Comparison of ENCODE assay signal across 31 mouse cellular contexts in the genomic region with DNA sequence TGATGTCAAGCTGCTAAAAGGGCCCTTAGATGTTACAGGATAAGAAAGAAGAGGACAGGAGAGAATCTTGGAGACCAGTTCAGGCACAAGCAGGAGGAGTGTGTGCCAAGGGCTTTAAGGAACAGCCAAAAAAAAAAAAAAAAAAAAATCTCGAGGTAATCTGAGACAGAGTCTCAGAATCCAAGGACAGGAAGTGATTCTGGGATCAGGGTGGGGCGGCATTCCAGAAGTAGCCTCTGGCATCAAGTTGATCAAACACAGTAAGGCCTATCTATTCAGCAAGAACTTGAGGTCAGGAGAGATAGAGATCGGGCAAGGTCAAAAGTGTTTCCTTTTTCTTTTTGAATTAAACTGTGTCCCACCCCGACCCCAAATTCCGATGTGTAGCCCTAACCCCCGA. TPM values are rescaled to one million over a fixed set of nuclear protein-coding genes. Genes with fewer than 3 reads are reported as not detected.
"Had no signal": no experiment of that assay in that cellular context is flagged by ENCODE, and none has a peak within 500 bp of the region (broad histone marks: within the 10 kb centered on the region; RNA-seq: fewer than 3 reads in every experiment).

No protein-coding gene starts in this region.

- ATAC-seq: hindbrain, embryonic 16.5 days; inflammation-experienced regulatory T-cells, adult 6 months; intestine, embryonic 15.5 days; intestine, postnatal 0 days had no signal

- H3K4me1 ChIP-seq: heart, embryonic 15.5 days; hindbrain, embryonic 10.5 days; intestine, embryonic 15.5 days; liver, embryonic 13.5 days had no signal

- DNase-seq: gastrocnemius, postnatal 14 days; gastrocnemius, postnatal 36 days; heart, adult 11 months; heart, adult 2 months; heart, postnatal 14 days; heart, postnatal 4 days; kidney, adult 18-20 months; kidney, adult 8-10 months; kidney, postnatal 10 days; kidney, postnatal 25 days; kidney, postnatal 4 days; liver; liver, embryonic 13.5 days had no signal

- H3K4me3 ChIP-seq: heart, adult 2 months; heart, embryonic 13.5 days; heart, embryonic 15.5 days; hindbrain, embryonic 10.5 days; hindbrain, embryonic 12.5 days; intestine, embryonic 15.5 days; layer of hippocampus, adult 2 months; left cerebral cortex, adult 2 months; limb, embryonic 10.5 days; limb, embryonic 12.5 days; liver, embryonic 13.5 days had no signal

- H3K27me3 ChIP-seq: heart, embryonic 13.5 days; heart, embryonic 15.5 days; hindbrain, embryonic 12.5 days; intestine, embryonic 15.5 days; limb, embryonic 12.5 days; liver, embryonic 13.5 days had no signal

- H3K4me2 ChIP-seq: heart, embryonic 11.5 days; heart, embryonic 13.5 days; heart, embryonic 15.5 days; hindbrain, embryonic 12.5 days; hindbrain, embryonic 14.5 days; intestine, embryonic 15.5 days; limb, embryonic 12.5 days; liver, embryonic 11.5 days; liver, embryonic 13.5 days had no signal

- H3K9me3 ChIP-seq: heart, embryonic 13.5 days; heart, embryonic 15.5 days; hindbrain, embryonic 10.5 days; hindbrain, embryonic 12.5 days; intestine, embryonic 15.5 days; limb, embryonic 10.5 days; limb, embryonic 12.5 days; liver, embryonic 13.5 days had no signal

- H3K9ac ChIP-seq: heart, embryonic 13.5 days; heart, embryonic 15.5 days; hindbrain, embryonic 12.5 days; hindbrain, embryonic 14.5 days; intestine, embryonic 15.5 days; limb, embryonic 12.5 days; liver, embryonic 13.5 days had no signal

- H3K36me3 ChIP-seq: heart, embryonic 13.5 days; heart, embryonic 15.5 days; hindbrain, embryonic 10.5 days; hindbrain, embryonic 12.5 days; intestine, embryonic 15.5 days; limb, embryonic 10.5 days; limb, embryonic 12.5 days; liver, embryonic 13.5 days had no signal

- H3K27ac ChIP-seq: heart, adult 2 months; heart, embryonic 13.5 days; heart, embryonic 15.5 days; hindbrain, embryonic 10.5 days; hindbrain, embryonic 12.5 days; hindbrain, embryonic 14.5 days; intestine, embryonic 15.5 days; layer of hippocampus, adult 2 months; left cerebral cortex, adult 2 months; limb, embryonic 10.5 days; limb, embryonic 12.5 days; liver, embryonic 13.5 days had no signal

RNA-seq across cellular contexts. Expression of gene Pmfbp1, which starts 15.2 kb away (rescaled TPM):
- total RNA-seq: gastrocnemius, adult 18-20 months; gastrocnemius, adult 8-10 months; gastrocnemius, postnatal 36 days; heart, adult 2 months; heart, postnatal 14 days; heart, postnatal 4 days had no signal
- polyA plus RNA-seq: heart, adult 2 months; heart, postnatal 0 days; inflammation-experienced regulatory T-cells, adult 6 months; intestine, embryonic 15.5 days; intestine, postnatal 0 days; liver, embryonic 11.5 days; liver, embryonic 13.5 days had no signal
